Mouse (Mus musculus): ENCODE results near the gene Cbx1.

GRCm38 (mm10) chr11:96832541-96832940, 43.6 kb downstream of the Cbx1 start:
- TF ChIP-seq GATA1 (IDR thresholded peaks at IDR 0.05; ENCODE audit: low read length) (no peak), TAL1 (IDR thresholded peaks at IDR 0.05; ENCODE audit: low read length) (no peak)

Measured in erythroblast, embryonic 14.5 days (primary cell).